Mouse (Mus musculus): Measurements from ENCODE around the gene Adgrl1.

The Adgrl1 gene

GRCm38 (mm10) chr8:83902961-83903666, 3.2 kb downstream of the Adgrl1 start:
- DNase-seq: peak; percentile 53

- DNase-seq: no peak
These were observed 8.7 kb downstream of the Adgrl1 start for GRCm38 (mm10) chr8:83908583-83908982.

GRCm38 (mm10) chr8:83909311-83909710, 9.4 kb downstream of the Adgrl1 start:
- DNase-seq: peak; percentile 74

- DNase-seq: no peak
These were observed 12.2 kb downstream of the Adgrl1 start for GRCm38 (mm10) chr8:83911809-83912731.

GRCm38 (mm10) chr8:83914232-83914631, 14.3 kb downstream of the Adgrl1 start:
- no peak for DNase-seq

- peak; percentile 42 for DNase-seq
These were observed 15.0 kb downstream of the Adgrl1 start for GRCm38 (mm10) chr8:83914860-83915259.

- peak; percentile 68 for DNase-seq
These were observed 16.1 kb downstream of the Adgrl1 start for GRCm38 (mm10) chr8:83916015-83916414.

GRCm38 (mm10) chr8:83917566-83917965, 17.7 kb downstream of the Adgrl1 start:
- no peak for DNase-seq

- DNase-seq: peak; percentile 77
These were observed 21.7 kb downstream of the Adgrl1 start for GRCm38 (mm10) chr8:83921558-83921957.

- DNase-seq: no peak
These were observed 22.8 kb downstream of the Adgrl1 start for GRCm38 (mm10) chr8:83922727-83923126.

GRCm38 (mm10) chr8:83924585-83924984, 24.7 kb downstream of the Adgrl1 start:
- DNase-seq: no peak

- DNase-seq: no peak
These were observed 26.4 kb downstream of the Adgrl1 start for GRCm38 (mm10) chr8:83926266-83926665.

- no peak for DNase-seq
These were observed 34.3 kb downstream of the Adgrl1 start for GRCm38 (mm10) chr8:83934222-83934621.

GRCm38 (mm10) chr8:83934994-83935393, 35.1 kb downstream of the Adgrl1 start:
- no peak for DNase-seq

- DNase-seq: no peak
These were observed 35.5 kb downstream of the Adgrl1 start for GRCm38 (mm10) chr8:83935435-83935834.

GRCm38 (mm10) chr8:83937645-83938044, 37.7 kb downstream of the Adgrl1 start:
- no peak for DNase-seq

GRCm38 (mm10) chr8:83938330-83938729, 38.4 kb downstream of the Adgrl1 start:
- no peak for DNase-seq

- no peak for DNase-seq
These were observed 41.3 kb downstream of the Adgrl1 start for GRCm38 (mm10) chr8:83941066-83941677.

- no peak for DNase-seq
These were observed 42.5 kb downstream of the Adgrl1 start for GRCm38 (mm10) chr8:83942446-83942845.

- DNase-seq: no peak
These were observed 45.6 kb downstream of the Adgrl1 start for GRCm38 (mm10) chr8:83945540-83945939.

GRCm38 (mm10) chr8:83954749-83955105, 54.8 kb downstream of the Adgrl1 start:
- no peak for DNase-seq

GRCm38 (mm10) chr8:83955106-83955957, 55.4 kb downstream of the Adgrl1 start, which contains the start of the genes Gm10644 and Asf1b:
Gene Gm10644, minus strand, starts transcription at chr8:83955205.
Gene Asf1b, plus strand, starts transcription at chr8:83955507.
- DNase-seq: peak; percentile 100

GRCm38 (mm10) chr8:83955958-83956218, 56.0 kb downstream of the Adgrl1 start:
- DNase-seq: no peak

Measured in layer of hippocampus, adult 9-11 months (tissue).